Mouse (Mus musculus): Measurements from ENCODE around the gene Glcci1.

DNA sequence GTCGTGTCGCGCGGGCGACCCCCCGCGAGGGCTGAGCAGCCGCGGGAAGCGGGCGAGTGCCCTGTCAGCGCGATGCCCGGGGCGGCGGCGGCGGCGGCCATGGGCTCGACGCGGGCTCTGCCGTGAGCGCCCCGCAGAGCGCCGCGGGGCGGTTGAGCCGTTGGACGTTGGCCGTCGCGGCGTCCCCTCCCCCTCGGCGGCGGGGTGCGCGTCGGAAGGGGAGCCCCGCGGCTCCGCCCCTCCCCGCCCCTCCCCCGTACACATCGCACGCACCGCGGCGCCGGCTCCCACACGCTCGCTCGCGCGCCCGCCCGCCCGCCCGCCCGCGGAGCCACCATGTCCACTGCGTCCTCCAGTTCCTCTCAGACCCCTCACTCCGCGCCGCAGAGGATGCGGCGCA is at the start of gene Glcci1:
- no peak for TF ChIP-seq POLR2A (IDR thresholded peaks at IDR 0.05; ENCODE audit: insufficient read length, low read depth)
- no peak for TF ChIP-seq POLR2AphosphoS2 (IDR thresholded peaks at IDR 0.05; ENCODE audit: insufficient read length, low read depth)
- TF ChIP-seq USF1 (IDR thresholded peaks at IDR 0.05; ENCODE audit: low read depth), result no peak
- TF ChIP-seq TCF3 (IDR thresholded peaks at IDR 0.05; ENCODE audit: insufficient read length, low read depth), result no peak
- TF ChIP-seq E2F4 (IDR thresholded peaks at IDR 0.05; ENCODE audit: insufficient read depth), result no peak
